Mouse (Mus musculus): ENCODE results near the gene Urb2.
A peak's percentile ranks its signal among the peaks of the same experiment; 100 is the strongest.

DNA sequence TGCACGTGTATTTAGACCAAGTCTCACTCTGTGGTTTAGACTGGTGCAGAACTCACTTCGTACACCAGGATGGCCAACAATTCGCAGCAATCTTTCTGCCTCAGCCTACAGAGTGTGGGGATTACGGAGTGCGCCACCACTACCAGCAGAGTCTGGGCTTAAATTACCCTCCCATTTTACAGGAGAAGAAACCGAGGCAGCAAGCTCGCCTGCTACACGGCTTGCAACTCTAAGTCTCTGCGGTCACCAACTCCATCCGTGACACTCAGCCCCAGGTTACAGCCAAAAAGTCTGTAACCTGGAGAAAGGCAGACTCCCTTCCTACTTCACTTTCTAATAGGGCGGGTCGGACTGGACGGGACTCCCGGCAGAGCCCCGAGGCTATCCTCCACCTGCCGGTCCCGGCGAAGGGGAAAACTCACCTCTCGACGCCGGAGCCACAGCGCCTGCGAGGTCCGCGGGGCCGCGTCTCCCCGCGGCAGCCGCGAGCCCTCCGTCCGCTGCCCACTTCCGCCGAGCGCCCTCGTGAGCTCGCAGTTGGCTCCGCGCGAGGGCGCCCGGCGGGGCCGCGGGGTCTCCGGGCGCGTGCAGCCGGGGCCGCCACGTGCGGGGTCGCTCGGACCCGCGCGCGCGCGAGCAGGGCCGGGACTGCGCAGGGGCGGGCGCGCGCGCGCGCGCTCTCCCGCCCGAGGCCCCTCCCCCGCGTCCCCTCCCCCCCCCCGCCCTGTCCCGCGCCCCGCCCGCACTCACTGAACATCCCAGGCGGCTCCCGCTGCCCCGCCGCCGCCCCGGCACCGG is 670 bp upstream of the Urb2 start:
- TF ChIP-seq POLR2AphosphoS2 (IDR thresholded peaks at IDR 0.05; ENCODE audit: low read depth, low read length), result no peak
- no peak for TF ChIP-seq RAD21 (IDR thresholded peaks at IDR 0.05; ENCODE audit: low read depth, low read length)
- no peak for TF ChIP-seq CTCF (conservative IDR thresholded peaks at IDR 0.05 in 1 of 2, IDR thresholded peaks at IDR 0.05 in 1 of 2; ENCODE audit: low read depth in 2 of 2, low read length in 2 of 2)
- TF ChIP-seq MAX (IDR thresholded peaks at IDR 0.05; ENCODE audit: low read length), result peak; percentile 67
- no peak for TF ChIP-seq SIN3A (IDR thresholded peaks at IDR 0.05; ENCODE audit: low read length)
- TF ChIP-seq RCOR1 (conservative IDR thresholded peaks at IDR 0.05; ENCODE audit: low read depth, low read length), result no peak
- no peak for TF ChIP-seq MEF2A (IDR thresholded peaks at IDR 0.05; ENCODE audit: borderline replicate concordance, low read depth, low read length)
- TF ChIP-seq ZNF384 (IDR thresholded peaks at IDR 0.05; ENCODE audit: low read depth, low read length), result no peak
- TF ChIP-seq ZMIZ1 (IDR thresholded peaks at IDR 0.05; ENCODE audit: low read depth, low read length), result no peak
- no peak; the same call in 1 of the 2 replicates for TF ChIP-seq POLR2A (IDR thresholded peaks at IDR 0.05; ENCODE audit: low read depth, low read length)
- 0 out of 2 replicates have a peak, but pooled peaks have one; percentile 42 for TF ChIP-seq MXI1 (IDR thresholded peaks at IDR 0.05; ENCODE audit: low read depth, low read length)
